Mouse (Mus musculus): ENCODE results near the gene Gck. TPM values are rescaled to one million over a fixed set of nuclear protein-coding genes. Genes with fewer than 3 reads are reported as not detected.

The Gck gene
- total and polyA plus RNA-seq, 2 experiments from 2014 or later, result 7.7 to 13.2 TPM

- no peak for TF ChIP-seq CTCF (IDR thresholded peaks at IDR 0.05)
- Histone ChIP-seq H3K27ac (ENCODE audit: low read depth, low read length) (no peak overlapping the region), H3K4me3 (ENCODE audit: low read depth, low read length) (no peak overlapping the region), H3K4me1 (ENCODE audit: insufficient read depth, low read length) (no peaks in the 10 kb centered on the region), H3K4me2 (ENCODE audit: low read depth, low read length, poor library complexity, severe bottlenecking) (no peak overlapping the region), H3K9me3 (ENCODE audit: low read length) (no peaks in the 10 kb centered on the region), H3K27me3 (ENCODE audit: insufficient read depth, low read length) (no peaks in the 10 kb centered on the region), H3K36me3 (ENCODE audit: insufficient read depth, low read length) (no peaks in the 10 kb centered on the region), H3K9ac (replicated peaks; ENCODE audit: low read length, poor library complexity, severe bottlenecking) (no peak overlapping the region)
- DNase-seq (ENCODE audit: low spot score), result no peak
- WGBS, result 34% methylated on average over 15 of the region's 17 CpGs
- no peak for ATAC-seq (ENCODE audit: low FRiP score)
Measured at GRCm38 (mm10) chr11:5920323-5920960, 29.4 kb downstream of the Gck start.

GRCm38 (mm10) chr11:5919606-5920005, 30.3 kb downstream of the Gck start:
- H3K9me3 ChIP-seq (ENCODE audit: low read length), result no peaks in the 10 kb centered on the region
- no peak overlapping the region for H3K4me3 ChIP-seq (ENCODE audit: low read depth, low read length)
- H3K9ac ChIP-seq (replicated peaks; ENCODE audit: low read length, poor library complexity, severe bottlenecking), result no peak overlapping the region
- H3K4me1 ChIP-seq (ENCODE audit: insufficient read depth, low read length), result no peaks in the 10 kb centered on the region
- WGBS, result 94% methylated on average over 4 of the region's 4 CpGs
- no peak overlapping the region for H3K4me2 ChIP-seq (ENCODE audit: low read depth, low read length, poor library complexity, severe bottlenecking)
- ATAC-seq (ENCODE audit: low FRiP score) (no peak), DNase-seq (ENCODE audit: low spot score) (no peak)
- no peaks in the 10 kb centered on the region for H3K27me3 ChIP-seq (ENCODE audit: insufficient read depth, low read length)
- no peak for TF ChIP-seq CTCF (IDR thresholded peaks at IDR 0.05)
- no peaks in the 10 kb centered on the region for H3K36me3 ChIP-seq (ENCODE audit: insufficient read depth, low read length)
- no peak overlapping the region for H3K27ac ChIP-seq (ENCODE audit: low read depth, low read length)

- H3K27ac ChIP-seq (ENCODE audit: low read depth, low read length), result no peak overlapping the region
- WGBS, result 82% methylated on average over 2 of the region's 2 CpGs
- no peaks in the 10 kb centered on the region for H3K4me1 ChIP-seq (ENCODE audit: insufficient read depth, low read length)
- ATAC-seq (ENCODE audit: low FRiP score), result no peak
- H3K9ac ChIP-seq (replicated peaks; ENCODE audit: low read length, poor library complexity, severe bottlenecking), result no peak overlapping the region
- no peak overlapping the region for H3K4me3 ChIP-seq (ENCODE audit: low read depth, low read length)
- H3K4me2 ChIP-seq (ENCODE audit: low read depth, low read length, poor library complexity, severe bottlenecking), result no peak overlapping the region
- no peaks in the 10 kb centered on the region for H3K27me3 ChIP-seq (ENCODE audit: insufficient read depth, low read length)
- no peaks in the 10 kb centered on the region for H3K36me3 ChIP-seq (ENCODE audit: insufficient read depth, low read length)
- TF ChIP-seq CTCF (IDR thresholded peaks at IDR 0.05), result no peak
- DNase-seq (ENCODE audit: low spot score), result no peak
- no peaks in the 10 kb centered on the region for H3K9me3 ChIP-seq (ENCODE audit: low read length)
Measured at GRCm38 (mm10) chr11:5918111-5918510, 31.8 kb downstream of the Gck start.

GRCm38 (mm10) chr11:5916178-5916548, 33.7 kb downstream of the Gck start:
- ATAC-seq (ENCODE audit: low FRiP score) (no peak), DNase-seq (ENCODE audit: low spot score) (no peak)
- Histone ChIP-seq H3K4me1 (ENCODE audit: insufficient read depth, low read length) (no peaks in the 10 kb centered on the region), H3K4me2 (ENCODE audit: low read depth, low read length, poor library complexity, severe bottlenecking) (no peak overlapping the region), H3K36me3 (ENCODE audit: insufficient read depth, low read length) (no peaks in the 10 kb centered on the region), H3K4me3 (ENCODE audit: low read depth, low read length) (no peak overlapping the region), H3K27me3 (ENCODE audit: insufficient read depth, low read length) (no peaks in the 10 kb centered on the region), H3K27ac (ENCODE audit: low read depth, low read length) (no peak overlapping the region), H3K9me3 (ENCODE audit: low read length) (no peaks in the 10 kb centered on the region), H3K9ac (replicated peaks; ENCODE audit: low read length, poor library complexity, severe bottlenecking) (no peak overlapping the region)
- WGBS, result 72% methylated on average over 8 of the region's 8 CpGs
- TF ChIP-seq CTCF (IDR thresholded peaks at IDR 0.05), result no peak

- Histone ChIP-seq H3K4me2 (ENCODE audit: low read depth, low read length, poor library complexity, severe bottlenecking) (no peak overlapping the region), H3K4me3 (ENCODE audit: low read depth, low read length) (no peak overlapping the region), H3K9me3 (ENCODE audit: low read length) (no peaks in the 10 kb centered on the region), H3K36me3 (ENCODE audit: insufficient read depth, low read length) (no peaks in the 10 kb centered on the region), H3K27ac (ENCODE audit: low read depth, low read length) (no peak overlapping the region), H3K4me1 (ENCODE audit: insufficient read depth, low read length) (no peaks in the 10 kb centered on the region), H3K27me3 (ENCODE audit: insufficient read depth, low read length) (no peaks in the 10 kb centered on the region), H3K9ac (replicated peaks; ENCODE audit: low read length, poor library complexity, severe bottlenecking) (no peak overlapping the region)
- no peak for TF ChIP-seq CTCF (IDR thresholded peaks at IDR 0.05)
- ATAC-seq (ENCODE audit: low FRiP score), result no peak
- DNase-seq (ENCODE audit: low spot score), result no peak
- WGBS, result 83% methylated on average over 5 of the region's 5 CpGs
Measured at GRCm38 (mm10) chr11:5915429-5916177, 34.3 kb downstream of the Gck start.

- WGBS, result 58% methylated on average over 5 of the region's 5 CpGs
- no peak for TF ChIP-seq CTCF (IDR thresholded peaks at IDR 0.05)
Measured at GRCm38 (mm10) chr11:5914940-5915339, 34.9 kb downstream of the Gck start.

More at GRCm38 (mm10) chr11:5914940-5915339, 34.9 kb downstream of the Gck start:
- ATAC-seq (ENCODE audit: low FRiP score) (no peak), DNase-seq (ENCODE audit: low spot score) (no peak)
- Histone ChIP-seq H3K4me2 (ENCODE audit: low read depth, low read length, poor library complexity, severe bottlenecking) (no peak overlapping the region), H3K9ac (replicated peaks; ENCODE audit: low read length, poor library complexity, severe bottlenecking) (no peak overlapping the region), H3K4me3 (ENCODE audit: low read depth, low read length) (no peak overlapping the region), H3K36me3 (ENCODE audit: insufficient read depth, low read length) (no peaks in the 10 kb centered on the region), H3K4me1 (ENCODE audit: insufficient read depth, low read length) (no peaks in the 10 kb centered on the region), H3K9me3 (ENCODE audit: low read length) (no peaks in the 10 kb centered on the region), H3K27me3 (ENCODE audit: insufficient read depth, low read length) (no peaks in the 10 kb centered on the region), H3K27ac (ENCODE audit: low read depth, low read length) (no peak overlapping the region)

All from midbrain, postnatal 0 days (tissue).